Mouse (Mus musculus): ENCODE results near the gene Tti1.

Tti1 gene

DNA sequence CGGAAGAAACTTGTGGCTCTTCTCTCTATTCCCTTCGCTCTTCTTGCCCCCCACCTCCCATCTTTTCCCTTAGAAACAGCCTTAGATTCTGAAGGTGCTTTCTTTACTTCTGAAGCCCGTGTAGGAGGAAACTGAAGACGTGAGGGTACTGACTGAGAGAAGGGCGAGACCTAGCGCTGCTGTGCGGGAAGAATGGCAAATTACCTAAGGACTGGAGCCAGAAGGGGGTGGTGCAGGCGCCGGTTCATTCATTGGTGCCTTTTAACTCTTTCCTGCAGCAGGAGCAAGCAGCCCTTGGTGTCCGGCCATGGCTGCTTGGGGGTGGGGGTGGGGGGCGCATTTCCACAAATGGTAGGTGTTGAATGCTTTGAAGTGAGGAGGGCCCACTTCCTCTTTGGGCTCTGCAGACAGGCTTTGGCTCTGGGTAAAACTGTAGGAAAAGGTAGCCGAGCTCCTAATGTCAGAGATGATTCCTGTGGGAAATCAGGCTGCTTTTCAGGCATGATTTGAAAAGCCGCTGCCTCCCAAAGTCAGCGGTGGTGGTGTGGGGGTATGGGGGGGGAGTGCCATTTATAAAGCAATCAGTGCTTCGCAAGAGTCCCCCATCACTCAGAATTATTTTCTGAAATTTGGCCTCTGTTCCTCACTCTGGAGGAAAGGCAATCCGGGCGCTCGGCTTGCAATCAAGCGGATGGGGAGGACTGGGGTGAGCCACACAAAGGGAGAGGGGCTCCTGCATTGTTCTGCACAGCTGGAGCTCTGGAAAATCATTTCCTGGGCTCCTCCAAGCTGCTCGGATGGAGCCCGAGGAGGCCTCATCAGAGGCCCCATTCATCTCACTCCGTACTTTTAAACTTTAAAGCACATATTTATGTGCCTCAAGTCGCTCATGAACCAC lies 53.4 kb downstream of the Tti1 start:
- in situ Hi-C loops (cut with MseI, MboI), result loop anchor here in 1 of 2 experiments (25.0 kb wide), 1 partner anchor 338 kb away; no protein-coding TSS in a partner anchor

DNA sequence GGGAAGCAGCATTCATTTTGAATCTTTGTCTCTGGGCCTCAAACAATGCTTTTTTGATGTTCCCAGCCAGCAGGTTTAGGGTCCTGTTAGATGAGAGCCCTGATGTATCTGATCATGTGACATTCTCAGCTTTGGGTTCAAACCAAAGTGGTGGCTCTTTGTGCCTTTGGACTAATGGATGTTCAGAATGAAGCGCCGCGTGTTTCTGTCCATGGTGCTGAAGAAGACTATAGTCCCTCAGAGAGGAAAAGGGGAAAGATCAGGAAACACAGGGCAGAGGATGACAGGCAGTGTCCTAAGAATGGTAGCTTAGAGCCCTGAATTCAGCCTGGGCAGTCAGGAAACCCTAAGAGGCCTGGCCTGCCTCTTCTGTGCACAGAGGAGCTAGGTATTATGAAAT lies 57.6 kb downstream of the Tti1 start:
- in situ Hi-C loops (cut with MseI, MboI), result loop anchor here in 1 of 2 experiments (25.0 kb wide), 1 partner anchor 333 kb away; no protein-coding TSS in a partner anchor

DNA sequence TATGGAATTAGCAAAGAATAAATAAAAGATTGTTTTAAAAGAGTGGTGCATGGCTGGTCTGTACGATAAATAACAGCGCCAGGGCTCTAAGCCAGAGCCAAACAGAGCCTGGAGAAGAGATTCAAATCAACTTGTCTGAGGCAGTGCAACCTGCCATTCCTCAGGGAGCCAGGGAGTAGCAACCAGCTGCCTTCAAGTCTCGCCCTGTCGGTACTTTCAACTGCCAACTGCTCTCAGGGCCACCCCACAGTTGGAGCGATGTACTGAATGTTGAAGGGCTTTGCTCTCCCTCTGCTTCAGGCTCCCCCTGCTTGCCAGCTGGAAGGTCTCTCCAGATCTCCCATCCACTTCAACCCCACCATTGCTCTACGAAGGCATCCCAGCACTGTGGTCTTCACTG lies 58.1 kb downstream of the Tti1 start:
- in situ Hi-C loops (cut with MseI, MboI), result loop anchor here in 1 of 2 experiments (25.0 kb wide), 1 partner anchor 333 kb away; no protein-coding TSS in a partner anchor

DNA sequence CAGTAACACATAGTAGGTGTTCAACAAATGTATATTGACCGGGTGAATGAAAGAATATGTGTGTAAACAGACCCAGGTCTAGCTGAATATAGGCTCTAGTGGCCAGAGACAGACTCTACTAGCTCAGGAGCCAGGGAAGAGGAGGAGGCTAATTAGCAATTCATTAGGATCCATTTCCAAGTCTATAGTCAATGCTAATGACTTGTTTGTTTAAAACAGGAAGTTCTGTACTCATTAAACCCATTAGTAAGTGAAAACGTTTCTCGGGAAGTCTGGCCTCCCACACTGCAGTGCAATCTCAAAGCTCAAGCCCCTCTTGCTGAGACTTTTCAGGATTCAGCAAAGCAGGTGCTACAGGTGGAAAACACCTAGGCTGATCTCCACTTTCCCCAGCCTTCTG lies 60.4 kb downstream of the Tti1 start:
- in situ Hi-C loops (cut with MseI, MboI), result loop anchor here in 1 of 2 experiments (25.0 kb wide), 1 partner anchor 331 kb away; no protein-coding TSS in a partner anchor

DNA sequence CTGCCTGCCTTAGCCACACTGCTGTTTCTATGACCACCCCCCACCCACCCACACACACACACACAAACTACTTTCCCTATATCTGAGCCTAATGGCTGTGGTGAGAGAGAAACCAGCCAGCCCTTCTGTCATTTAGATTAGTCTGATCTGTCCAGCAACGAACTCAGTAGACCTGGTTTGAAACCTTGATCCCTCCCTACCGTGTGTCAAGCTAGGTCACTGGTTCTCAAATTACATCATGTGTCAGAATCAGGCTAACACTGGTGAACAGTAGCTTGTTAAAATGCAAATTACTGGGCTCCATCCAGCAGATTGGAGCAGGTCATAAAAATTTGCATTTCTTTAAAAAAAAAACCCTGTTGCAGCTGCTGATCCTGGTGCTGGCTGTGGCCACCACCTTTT lies 70.5 kb downstream of the Tti1 start:
- in situ Hi-C loops (cut with MseI, MboI), result loop anchor here in 1 of 2 experiments (25.0 kb wide), 1 partner anchor 320 kb away; no protein-coding TSS in a partner anchor

DNA sequence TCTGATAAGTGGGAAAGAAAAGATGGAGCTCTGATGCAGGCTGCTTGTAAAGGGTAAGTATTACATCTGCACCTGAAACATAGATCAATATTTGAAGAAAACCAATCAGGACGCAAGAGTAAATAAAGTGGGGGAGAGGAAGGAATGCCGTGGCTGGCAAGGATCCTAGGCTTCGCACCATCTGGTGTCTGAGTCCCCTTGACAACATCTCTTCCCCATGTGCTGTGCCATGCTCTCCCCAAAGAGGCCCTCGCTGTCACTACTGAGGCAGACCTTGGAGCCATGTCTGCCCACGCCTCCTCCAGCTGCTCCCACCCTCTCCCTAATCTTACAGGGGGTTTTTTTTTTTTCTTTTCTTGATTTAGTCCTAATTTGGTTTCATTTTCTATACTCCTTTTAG lies 74.3 kb downstream of the Tti1 start:
- in situ Hi-C loops (cut with MseI, MboI), result loop anchor here in 1 of 2 experiments (25.0 kb wide), 1 partner anchor 317 kb away; no protein-coding TSS in a partner anchor

DNA sequence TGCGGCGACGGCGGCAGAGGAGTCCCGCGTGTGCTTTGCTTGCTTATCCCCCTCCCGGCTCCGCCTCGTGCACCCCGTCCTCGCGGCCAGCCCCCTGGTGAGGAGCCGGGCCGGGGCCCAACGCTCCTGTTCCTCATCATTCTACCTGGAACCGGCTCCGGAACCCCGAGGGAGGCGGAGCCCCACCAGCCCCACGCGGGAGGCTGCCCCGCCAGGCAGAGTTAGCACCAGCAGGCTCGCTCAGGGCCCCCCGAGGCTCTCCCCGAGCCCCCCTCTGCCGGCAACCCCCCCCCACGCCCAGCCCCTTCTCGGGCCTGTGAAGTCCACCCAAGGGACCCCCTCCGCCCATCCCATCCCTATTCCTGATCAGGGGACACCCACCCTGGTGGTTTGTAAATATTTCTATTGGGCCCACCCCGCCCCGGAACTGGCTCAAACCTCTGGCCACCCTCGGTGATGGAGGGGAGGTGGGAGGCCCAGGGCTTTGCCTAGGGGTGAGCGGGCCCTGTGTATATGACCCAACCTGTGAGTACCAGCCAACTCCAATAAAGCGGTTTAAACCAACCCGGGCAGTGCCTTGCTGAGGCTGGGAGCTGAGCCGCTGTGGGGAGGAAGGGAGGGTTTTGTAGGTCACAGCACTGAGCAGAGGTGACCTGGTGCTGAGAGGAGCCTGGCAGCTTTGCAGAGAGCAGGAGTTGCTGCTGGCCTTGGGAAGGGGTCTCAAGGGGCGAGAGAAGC lies 83.9 kb downstream of the Tti1 start:
- in situ Hi-C loops (cut with MseI, MboI), result no loop called here

DNA sequence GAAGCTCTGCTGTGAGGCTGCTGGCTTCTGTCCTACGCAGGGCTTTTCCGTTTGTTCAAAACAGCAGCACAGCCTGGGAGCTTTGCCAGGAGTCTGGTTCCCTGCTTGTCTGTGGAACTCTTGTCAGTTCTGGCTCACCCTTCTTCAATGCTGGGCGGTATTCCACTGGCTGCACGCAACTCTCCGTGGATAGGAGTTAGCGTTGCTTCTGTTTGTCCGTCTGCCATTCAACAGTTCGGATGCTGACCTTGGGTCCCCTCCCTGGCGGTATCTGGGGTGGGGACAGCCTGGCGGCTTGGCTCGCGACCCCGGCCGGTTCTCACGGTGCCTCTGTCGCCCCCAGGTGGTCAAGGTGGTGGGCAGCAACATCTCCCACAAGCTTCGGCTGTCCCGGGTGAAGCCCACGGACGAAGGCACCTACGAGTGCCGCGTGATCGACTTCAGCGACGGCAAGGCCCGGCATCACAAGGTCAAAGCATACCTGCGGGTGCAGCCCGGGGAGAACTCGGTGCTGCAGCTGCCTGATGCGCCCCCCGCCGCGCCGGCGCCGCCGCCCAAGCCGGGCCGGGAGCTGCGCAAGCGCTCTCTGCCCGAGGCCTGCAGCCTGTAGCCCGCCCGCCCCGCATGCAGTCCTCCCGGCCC lies 84.6 kb downstream of the Tti1 start:
- in situ Hi-C loops (cut with MseI, MboI), result no loop called here

DNA sequence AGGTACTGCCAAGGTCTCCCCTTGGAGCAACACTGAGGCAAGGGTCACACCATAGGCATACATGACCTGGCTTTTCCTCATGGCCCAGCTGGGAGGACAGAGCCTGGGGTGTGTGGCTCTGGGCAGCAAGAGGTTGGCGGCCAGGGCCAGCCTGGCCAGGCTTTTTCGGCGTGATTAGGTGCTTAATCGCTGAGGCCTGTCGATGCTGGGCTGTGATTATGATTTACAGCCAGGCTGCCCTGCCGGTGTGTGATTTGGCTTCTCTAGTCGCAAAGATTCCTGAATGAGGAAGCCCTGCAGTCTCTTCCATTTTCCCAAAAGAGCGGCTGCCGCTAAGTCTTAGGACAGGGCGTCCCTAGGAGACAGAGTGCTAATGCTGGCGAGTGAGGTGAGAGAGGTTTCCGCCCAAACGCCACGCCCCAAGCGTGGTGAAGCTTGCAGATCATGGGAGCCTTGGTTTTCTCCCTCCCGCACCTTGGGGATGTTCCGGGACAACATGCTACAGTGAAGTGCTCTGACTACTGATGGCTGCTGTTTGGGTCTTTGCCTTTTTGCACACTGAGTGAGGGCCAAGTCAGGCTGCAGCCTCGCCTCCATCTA lies 87.5 kb downstream of the Tti1 start:
- in situ Hi-C loops (cut with MseI, MboI), result no loop called here

DNA sequence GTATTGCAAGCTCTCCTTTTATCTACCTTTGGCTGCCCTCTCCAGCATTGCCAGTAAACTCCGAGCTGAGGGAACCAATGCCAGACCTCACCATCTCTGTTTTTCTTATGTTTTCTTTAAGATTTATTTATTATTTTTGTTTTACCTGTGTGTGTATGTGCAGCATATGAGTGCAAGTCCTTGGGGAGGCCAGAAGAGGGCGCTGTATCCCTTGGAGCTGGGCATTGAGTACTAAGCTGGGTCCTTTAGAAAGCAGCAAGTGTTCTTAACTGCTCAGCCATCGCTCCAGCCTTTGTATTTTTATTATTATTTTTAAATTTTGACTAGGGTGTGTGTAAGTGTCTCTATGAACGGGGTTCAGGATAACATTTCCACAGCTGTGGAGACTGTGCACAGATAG lies 91.6 kb downstream of the Tti1 start:
- in situ Hi-C loops (cut with MseI, MboI), result no loop called here

DNA sequence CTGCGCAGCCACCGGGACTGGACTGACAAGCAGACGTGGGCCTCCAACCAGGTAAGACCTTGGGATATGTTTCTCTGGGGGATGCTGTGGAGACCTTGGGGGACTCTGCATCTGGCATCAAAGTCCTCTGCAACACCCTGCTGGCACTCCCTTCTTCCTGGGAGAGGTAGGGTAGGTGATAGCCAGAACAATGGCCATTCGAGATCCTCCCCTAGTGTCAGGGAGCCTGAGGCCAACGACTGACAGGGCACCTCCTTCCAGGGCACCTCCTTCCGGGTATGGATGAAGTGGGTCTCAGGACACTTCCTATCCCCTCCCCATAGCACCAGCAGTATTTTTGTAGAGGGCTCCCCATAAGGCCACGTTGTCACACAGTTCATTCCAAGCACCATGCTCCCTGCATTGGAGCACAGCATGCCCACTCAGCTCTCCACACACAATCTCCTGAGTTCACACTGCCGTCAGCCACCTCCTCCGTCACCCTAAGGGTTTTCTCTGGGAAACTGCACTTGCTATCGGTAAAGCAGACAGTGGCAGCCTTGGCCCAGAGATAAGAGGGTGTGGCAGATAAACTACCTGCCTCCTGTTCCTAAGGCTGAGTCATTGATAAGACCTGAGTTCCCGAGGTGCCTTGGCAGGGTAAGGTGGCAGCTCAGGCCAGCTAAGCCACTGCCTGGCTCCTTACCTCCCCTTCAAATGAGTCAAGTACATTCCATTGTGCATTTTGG lies 92.6 kb downstream of the Tti1 start:
- in situ Hi-C loops (cut with MseI, MboI), result no loop called here

DNA sequence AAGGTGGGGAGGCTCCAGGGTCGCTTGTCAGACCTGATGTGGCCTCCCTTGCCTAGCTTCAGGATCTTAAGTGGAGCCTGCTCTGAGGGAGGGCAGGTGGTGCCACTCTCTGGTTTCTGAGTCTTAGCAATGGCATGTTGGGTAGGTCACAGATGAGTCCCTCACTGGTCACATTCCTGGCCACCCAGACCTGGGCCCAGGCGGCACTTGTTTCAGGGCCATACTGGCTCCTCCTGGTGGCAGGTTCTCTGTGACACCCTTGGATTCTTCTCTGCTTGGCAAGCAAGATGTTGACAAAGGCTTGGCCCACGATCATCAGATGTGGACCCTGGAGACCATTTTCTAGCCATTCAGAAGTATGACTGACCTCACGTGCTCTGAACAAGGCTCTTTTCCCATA lies 95.6 kb downstream of the Tti1 start:
- in situ Hi-C loops (cut with MseI, MboI), result no loop called here

Data from mouse trophoblast stem cell (cell line).